Mouse (Mus musculus) testis, adult 2 months (tissue): ENCODE results near the gene Twnk. TPM values are rescaled to one million over a fixed set of nuclear protein-coding genes. Genes with fewer than 3 reads are reported as not detected.

ENCODE experiments used
- H3K27ac ChIP-seq: fragments of 200-500 bp; 2 replicates; pipeline ENCODE4 v1.5.1; 2012; ENCODE audit warnings: low read depth, low read length; ENCODE audit not compliant: control insufficient read depth, insufficient read depth
- H3K27me3 ChIP-seq: fragments of 200-500 bp; 2 replicates; pipeline ENCODE4 v1.6.1; 2012; ENCODE audit warnings: mild to moderate bottlenecking, low read length, moderate library complexity; ENCODE audit not compliant: control insufficient read depth, insufficient read depth
- H3K36me3 ChIP-seq: fragments of 200-500 bp; 2 replicates; pipeline ENCODE4 v1.6.1; 2012; ENCODE audit warnings: mild to moderate bottlenecking, low read length; ENCODE audit not compliant: control insufficient read depth, insufficient read depth
- H3K4me1 ChIP-seq: fragments of 200-500 bp; 2 replicates; pipeline ENCODE4 v1.6.1; 2012; ENCODE audit warnings: low read length; ENCODE audit not compliant: control insufficient read depth, insufficient read depth
- H3K4me3 ChIP-seq: fragments of 200-500 bp; 2 replicates; pipeline ENCODE4 v1.5.1; 2012; ENCODE audit warnings: low read depth, mild to moderate bottlenecking, low read length, moderate library complexity, mixed read lengths; ENCODE audit not compliant: control insufficient read depth
- CTCF ChIP-seq: fragments of 200-500 bp; IDR thresholded peaks from 2 replicates; pipeline ENCODE4 v1.5.1; 2012; ENCODE audit warnings: low read depth, mild to moderate bottlenecking, inconsistent platforms, low read length, moderate library complexity; ENCODE audit not compliant: control insufficient read depth, insufficient read depth, insufficient replicate concordance
- POLR2A ChIP-seq: fragments of 200-500 bp; IDR thresholded peaks from 2 replicates; pipeline ENCODE4 v1.6.1; 2012; ENCODE audit warnings: low read depth, mild to moderate bottlenecking, inconsistent platforms, low read length, moderate library complexity; ENCODE audit not compliant: control insufficient read depth
- polyA plus RNA-seq: library from polyadenylated mRNA; depleted of rRNA; stranded (reverse); fragments of >200 nt; gene quantifications from 2 replicates; pipeline ENCODE4 v1.2.3, GENCODE M21; 2012; rRNA removed

Twnk gene
- 5.2 and 6.2 TPM in 2 replicates for polyA plus RNA-seq

GRCm38 (mm10) chr19:45005444-45005843, at the start of gene Twnk:
Gene Twnk (plus strand): TSS chr19:45005663.
- peak within 1 kb of the TSS; percentile 98 for H3K27ac ChIP-seq
- H3K4me3 ChIP-seq: peak within 1 kb of the TSS; percentile 95
- peaks cover 11% of the 10 kb centered on the region for H3K4me1 ChIP-seq
- no peaks in the 10 kb centered on the region for H3K27me3 ChIP-seq
- H3K36me3 ChIP-seq: no peaks in the 10 kb centered on the region
- TF ChIP-seq CTCF (no peak), POLR2A (no peak)

GRCm38 (mm10) chr19:44959633-44960032, 45.8 kb upstream of the Twnk start:
- H3K4me3 ChIP-seq: no peak overlapping the region
- H3K27me3 ChIP-seq: no peaks in the 10 kb centered on the region
- H3K4me1 ChIP-seq: no peaks in the 10 kb centered on the region
- peaks cover 5% of the 10 kb centered on the region for H3K36me3 ChIP-seq
- no peak overlapping the region for H3K27ac ChIP-seq
- no peak for TF ChIP-seq POLR2A
- no peak for TF ChIP-seq CTCF

- Histone ChIP-seq H3K4me3 (no peak overlapping the region), H3K4me1 (no peaks in the 10 kb centered on the region), H3K27ac (no peak overlapping the region), H3K36me3 (no peaks in the 10 kb centered on the region; the same call in 1 of the 2 replicates), H3K27me3 (no peaks in the 10 kb centered on the region)
- no peak for TF ChIP-seq CTCF
- TF ChIP-seq POLR2A: no peak
Observed at GRCm38 (mm10) chr19:44965978-44966377, 39.5 kb upstream of the Twnk start.

GRCm38 (mm10) chr19:44968329-44968728, 37.1 kb upstream of the Twnk start:
- Histone ChIP-seq H3K27ac (no peak overlapping the region), H3K27me3 (no peaks in the 10 kb centered on the region), H3K4me1 (no peaks in the 10 kb centered on the region), H3K4me3 (no peak overlapping the region), H3K36me3 (no peaks in the 10 kb centered on the region; the same call in 1 of the 2 replicates)
- TF ChIP-seq POLR2A (no peak), CTCF (no peak)

- peaks cover 9% of the 10 kb centered on the region for H3K36me3 ChIP-seq
- H3K27ac ChIP-seq: no peak overlapping the region
- TF ChIP-seq CTCF (no peak), POLR2A (no peak)
- no peaks in the 10 kb centered on the region for H3K4me1 ChIP-seq
- no peak overlapping the region for H3K4me3 ChIP-seq
- H3K27me3 ChIP-seq: no peaks in the 10 kb centered on the region
Observed at GRCm38 (mm10) chr19:44976636-44977035, 28.8 kb upstream of the Twnk start.

GRCm38 (mm10) chr19:44977148-44977547, 28.3 kb upstream of the Twnk start:
- Histone ChIP-seq H3K4me1 (no peaks in the 10 kb centered on the region), H3K4me3 (no peak overlapping the region), H3K27me3 (no peaks in the 10 kb centered on the region), H3K27ac (no peak overlapping the region), H3K36me3 (peaks cover 9% of the 10 kb centered on the region)
- TF ChIP-seq POLR2A (no peak), CTCF (no peak)

- TF ChIP-seq POLR2A (no peak), CTCF (no peak)
- H3K36me3 ChIP-seq: peaks cover 8% of the 10 kb centered on the region
- no peaks in the 10 kb centered on the region for H3K27me3 ChIP-seq
- no peak overlapping the region for H3K27ac ChIP-seq
- no peak overlapping the region for H3K4me3 ChIP-seq
- no peaks in the 10 kb centered on the region for H3K4me1 ChIP-seq
Observed at GRCm38 (mm10) chr19:44980787-44981186, 24.7 kb upstream of the Twnk start.

GRCm38 (mm10) chr19:44982477-44983115, 22.9 kb upstream of the Twnk start:
- no peak for TF ChIP-seq CTCF
- no peak for TF ChIP-seq POLR2A
- Histone ChIP-seq H3K4me1 (no peaks in the 10 kb centered on the region), H3K4me3 (peak overlapping the region; percentile 25), H3K36me3 (peaks cover 4% of the 10 kb centered on the region), H3K27me3 (no peaks in the 10 kb centered on the region), H3K27ac (no peak overlapping the region; the same call in 1 of the 2 replicates)
